Mouse (Mus musculus): Measurements from ENCODE around the gene Cep78. TPM values are rescaled to one million over a fixed set of nuclear protein-coding genes. Genes with fewer than 3 reads are reported as not detected.

Gene Cep78
- polyA plus RNA-seq, 1 experiment from 2014 or later = 14.4 TPM

GRCm38 (mm10) chr19:15948426-15948825 is 36.4 kb downstream of the Cep78 start:
- Histone ChIP-seq H3K9ac (ENCODE audit: low read depth, low read length) (no peak overlapping the region), H3K4me2 (ENCODE audit: low read depth, low read length) (no peak overlapping the region), H3K9me3 (ENCODE audit: control insufficient read depth, low read length) (no peaks in the 10 kb centered on the region), H3K36me3 (ENCODE audit: control insufficient read depth, insufficient read depth, low read length) (no peaks in the 10 kb centered on the region), H3K27ac (ENCODE audit: low read length) (no peak overlapping the region), H3K27me3 (replicated peaks; ENCODE audit: control insufficient read depth, insufficient read depth, low read length) (no peaks in the 10 kb centered on the region), H3K4me3 (ENCODE audit: low read length) (no peak overlapping the region), H3K4me1 (ENCODE audit: control insufficient read depth, insufficient read depth, low read length) (no peaks in the 10 kb centered on the region)
- WGBS = 76% methylated on average over 7 of the region's 7 CpGs
- ATAC-seq = no peak

GRCm38 (mm10) chr19:15947237-15947636 is 37.6 kb downstream of the Cep78 start, which contains the start of gene Psat1:
TSS of gene Psat1 (minus strand) at chr19:15947337.
- no peaks in the 10 kb centered on the region for H3K27me3 ChIP-seq (replicated peaks; ENCODE audit: control insufficient read depth, insufficient read depth, low read length)
- 81% methylated on average over 7 of the region's 7 CpGs for WGBS
- ATAC-seq = 0 out of 2 replicates have a peak, but pooled peaks have one; percentile 13

GRCm38 (mm10) chr19:15946663-15947062 is 38.1 kb downstream of the Cep78 start:
- H3K36me3 ChIP-seq (ENCODE audit: control insufficient read depth, insufficient read depth, low read length) = no peaks in the 10 kb centered on the region
- no peak overlapping the region for H3K9ac ChIP-seq (ENCODE audit: low read depth, low read length)
- H3K4me2 ChIP-seq (ENCODE audit: low read depth, low read length) = no peak overlapping the region
- H3K27ac ChIP-seq (ENCODE audit: low read length) = no peak overlapping the region
- H3K9me3 ChIP-seq (ENCODE audit: control insufficient read depth, low read length) = no peaks in the 10 kb centered on the region
- WGBS = 59% methylated on average over 10 of the region's 10 CpGs
- ATAC-seq = peak; percentile 75
- H3K27me3 ChIP-seq (replicated peaks; ENCODE audit: control insufficient read depth, insufficient read depth, low read length) = no peaks in the 10 kb centered on the region
- H3K4me3 ChIP-seq (ENCODE audit: low read length) = no peak overlapping the region
- no peaks in the 10 kb centered on the region for H3K4me1 ChIP-seq (ENCODE audit: control insufficient read depth, insufficient read depth, low read length)

More at GRCm38 (mm10) chr19:15947237-15947636, 37.6 kb downstream of the Cep78 start, which contains the start of gene Psat1:
- Histone ChIP-seq H3K9me3 (ENCODE audit: control insufficient read depth, low read length) (no peaks in the 10 kb centered on the region), H3K4me1 (ENCODE audit: control insufficient read depth, insufficient read depth, low read length) (no peaks in the 10 kb centered on the region), H3K36me3 (ENCODE audit: control insufficient read depth, insufficient read depth, low read length) (no peaks in the 10 kb centered on the region), H3K27ac (ENCODE audit: low read length) (no peak within 1 kb of the TSS), H3K9ac (ENCODE audit: low read depth, low read length) (no peak within 1 kb of the TSS), H3K4me3 (ENCODE audit: low read length) (no peak within 1 kb of the TSS), H3K4me2 (ENCODE audit: low read depth, low read length) (no peak within 1 kb of the TSS)

- no peak for ATAC-seq
Observed at GRCm38 (mm10) chr19:15943117-15943423, 41.7 kb downstream of the Cep78 start.

GRCm38 (mm10) chr19:15942421-15943116 is 42.2 kb downstream of the Cep78 start:
- H3K9me3 ChIP-seq (ENCODE audit: control insufficient read depth, low read length) = no peaks in the 10 kb centered on the region
- H3K36me3 ChIP-seq (ENCODE audit: control insufficient read depth, insufficient read depth, low read length) = no peaks in the 10 kb centered on the region
- H3K9ac ChIP-seq (ENCODE audit: low read depth, low read length) = no peak overlapping the region
- H3K4me1 ChIP-seq (ENCODE audit: control insufficient read depth, insufficient read depth, low read length) = no peaks in the 10 kb centered on the region
- H3K4me3 ChIP-seq (ENCODE audit: low read length) = no peak overlapping the region
- no peak overlapping the region for H3K27ac ChIP-seq (ENCODE audit: low read length)
- no peak overlapping the region for H3K4me2 ChIP-seq (ENCODE audit: low read depth, low read length)
- no peaks in the 10 kb centered on the region for H3K27me3 ChIP-seq (replicated peaks; ENCODE audit: control insufficient read depth, insufficient read depth, low read length)
- 65% methylated on average over 11 of the region's 11 CpGs for WGBS
- no peak for ATAC-seq

More at GRCm38 (mm10) chr19:15943117-15943423, 41.7 kb downstream of the Cep78 start:
- Histone ChIP-seq H3K4me1 (ENCODE audit: control insufficient read depth, insufficient read depth, low read length) (no peaks in the 10 kb centered on the region), H3K36me3 (ENCODE audit: control insufficient read depth, insufficient read depth, low read length) (no peaks in the 10 kb centered on the region), H3K27ac (ENCODE audit: low read length) (no peak overlapping the region), H3K27me3 (replicated peaks; ENCODE audit: control insufficient read depth, insufficient read depth, low read length) (no peaks in the 10 kb centered on the region), H3K4me2 (ENCODE audit: low read depth, low read length) (no peak overlapping the region), H3K4me3 (ENCODE audit: low read length) (no peak overlapping the region), H3K9me3 (ENCODE audit: control insufficient read depth, low read length) (no peaks in the 10 kb centered on the region), H3K9ac (ENCODE audit: low read depth, low read length) (no peak overlapping the region)
- 81% methylated on average over 7 of the region's 7 CpGs for WGBS

GRCm38 (mm10) chr19:15941399-15941798 is 43.4 kb downstream of the Cep78 start:
- Histone ChIP-seq H3K9ac (ENCODE audit: low read depth, low read length) (no peak overlapping the region), H3K4me2 (ENCODE audit: low read depth, low read length) (peak overlapping the region; percentile 19; the same call in 1 of the 2 replicates), H3K27ac (ENCODE audit: low read length) (no peak overlapping the region), H3K9me3 (ENCODE audit: control insufficient read depth, low read length) (no peaks in the 10 kb centered on the region), H3K4me3 (ENCODE audit: low read length) (no peak overlapping the region), H3K36me3 (ENCODE audit: control insufficient read depth, insufficient read depth, low read length) (no peaks in the 10 kb centered on the region), H3K27me3 (replicated peaks; ENCODE audit: control insufficient read depth, insufficient read depth, low read length) (no peaks in the 10 kb centered on the region), H3K4me1 (ENCODE audit: control insufficient read depth, insufficient read depth, low read length) (no peaks in the 10 kb centered on the region)
- ATAC-seq = peak; percentile 93
- WGBS = 52% methylated on average over 8 of the region's 8 CpGs

- 30% methylated on average over 4 of the region's 4 CpGs for WGBS
- H3K9ac ChIP-seq (ENCODE audit: low read depth, low read length) = peak overlapping the region; percentile 69
- H3K27me3 ChIP-seq (replicated peaks; ENCODE audit: control insufficient read depth, insufficient read depth, low read length) = no peaks in the 10 kb centered on the region
- no peaks in the 10 kb centered on the region for H3K9me3 ChIP-seq (ENCODE audit: control insufficient read depth, low read length)
- peak overlapping the region; percentile 63 for H3K27ac ChIP-seq (ENCODE audit: low read length)
- peaks cover 21% of the 10 kb centered on the region for H3K4me1 ChIP-seq (ENCODE audit: control insufficient read depth, insufficient read depth, low read length)
- H3K4me2 ChIP-seq (ENCODE audit: low read depth, low read length) = peak overlapping the region; percentile 88
- ATAC-seq = peak; percentile 19
- H3K36me3 ChIP-seq (ENCODE audit: control insufficient read depth, insufficient read depth, low read length) = no peaks in the 10 kb centered on the region
- peak overlapping the region; percentile 68 for H3K4me3 ChIP-seq (ENCODE audit: low read length)
Observed at GRCm38 (mm10) chr19:15925719-15926045, 59.1 kb downstream of the Cep78 start.

- H3K9ac ChIP-seq (ENCODE audit: low read depth, low read length) = peak overlapping the region; percentile 69
- peak overlapping the region; percentile 88 for H3K4me2 ChIP-seq (ENCODE audit: low read depth, low read length)
- ATAC-seq = peak; percentile 98
- no peaks in the 10 kb centered on the region for H3K36me3 ChIP-seq (ENCODE audit: control insufficient read depth, insufficient read depth, low read length)
- no peaks in the 10 kb centered on the region for H3K9me3 ChIP-seq (ENCODE audit: control insufficient read depth, low read length)
- H3K27me3 ChIP-seq (replicated peaks; ENCODE audit: control insufficient read depth, insufficient read depth, low read length) = no peaks in the 10 kb centered on the region
- H3K4me3 ChIP-seq (ENCODE audit: low read length) = peak overlapping the region; percentile 68
- H3K4me1 ChIP-seq (ENCODE audit: control insufficient read depth, insufficient read depth, low read length) = peaks cover 21% of the 10 kb centered on the region
- 4% methylated on average over 43 of the region's 43 CpGs for WGBS
- peak overlapping the region; percentile 65 for H3K27ac ChIP-seq (ENCODE audit: low read length)
Observed at GRCm38 (mm10) chr19:15924866-15925718, 59.7 kb downstream of the Cep78 start.

GRCm38 (mm10) chr19:15924181-15924865 is 60.5 kb downstream of the Cep78 start:
- Histone ChIP-seq H3K4me1 (ENCODE audit: control insufficient read depth, insufficient read depth, low read length) (peaks cover 21% of the 10 kb centered on the region), H3K36me3 (ENCODE audit: control insufficient read depth, insufficient read depth, low read length) (no peaks in the 10 kb centered on the region), H3K4me2 (ENCODE audit: low read depth, low read length) (peak overlapping the region; percentile 88), H3K9me3 (ENCODE audit: control insufficient read depth, low read length) (no peaks in the 10 kb centered on the region), H3K4me3 (ENCODE audit: low read length) (peak overlapping the region; percentile 68), H3K27me3 (replicated peaks; ENCODE audit: control insufficient read depth, insufficient read depth, low read length) (no peaks in the 10 kb centered on the region), H3K9ac (ENCODE audit: low read depth, low read length) (peak overlapping the region; percentile 69), H3K27ac (ENCODE audit: low read length) (peak overlapping the region; percentile 65)
- ATAC-seq = peak; percentile 82
- under 1% methylated on average over 46 of the region's 46 CpGs for WGBS
